Mouse (Mus musculus) midbrain, embryonic 13.5 days (tissue): ENCODE results near the gene Drap1. TPM values are rescaled to one million over a fixed set of nuclear protein-coding genes. Genes with fewer than 3 reads are reported as not detected.

Source experiments
- ATAC-seq: fragments of 200-750 bp; cut with Nextera tagmentation; 2 replicates; pipeline ENCODE4 v1.8.0; 2017; ENCODE audit warnings: mild to moderate bottlenecking, moderate TSS enrichment, moderate library complexity
- H3K27ac ChIP-seq: fragments of 300-500 bp; sonication (generic); 2 replicates; pipeline ENCODE4 v1.5.1; 2015; ENCODE audit warnings: inconsistent platforms, mild to moderate bottlenecking, moderate library complexity
- H3K27me3 ChIP-seq: fragments of 300-500 bp; sonication (generic); 2 replicates; pipeline ENCODE4 v1.6.1; 2015; ENCODE audit warnings: mild to moderate bottlenecking, inconsistent platforms
- H3K36me3 ChIP-seq: fragments of 300-500 bp; sonication (generic); 2 replicates; pipeline ENCODE4 v1.6.1; 2015; ENCODE audit warnings: mild to moderate bottlenecking, inconsistent platforms
- H3K4me1 ChIP-seq: fragments of 300-500 bp; sonication (generic); replicated peaks from 2 replicates; pipeline ENCODE4 v1.6.1; 2015; ENCODE audit warnings: inconsistent platforms
- H3K4me2 ChIP-seq: fragments of 300-500 bp; sonication (generic); replicated peaks from 2 replicates; pipeline ENCODE4 v1.6.1; 2015; ENCODE audit warnings: moderate library complexity, mild to moderate bottlenecking, inconsistent platforms
- H3K4me3 ChIP-seq: fragments of 300-500 bp; sonication (generic); replicated peaks from 2 replicates; pipeline ENCODE4 v1.5.1; 2015; ENCODE audit warnings: mild to moderate bottlenecking, inconsistent platforms
- H3K9ac ChIP-seq: fragments of 300-500 bp; sonication (generic); replicated peaks from 2 replicates; pipeline ENCODE4 v1.6.1; 2015; ENCODE audit warnings: mild to moderate bottlenecking, inconsistent platforms
- H3K9me3 ChIP-seq: fragments of 300-500 bp; sonication (generic); 2 replicates; pipeline ENCODE4 v1.6.1; 2016; ENCODE audit warnings: mild to moderate bottlenecking, inconsistent platforms
- WGBS: fragments of 180-500 bp; shearing (Covaris S2); methylation state at CpG from one replicate; pipeline ENCODE4 v1.1.7; 2015; 5-methylcytosine and 5-hydroxymethylcytosine counted together
- polyA plus RNA-seq: library from polyadenylated mRNA; unstranded; fragments of >200 nt; fragmentation: Nextera tagmentation; extraction: Ambion mirVana; gene quantifications from 2 replicates; pipeline ENCODE4 v1.2.1, GENCODE M21; 2015

Drap1 gene
- polyA plus RNA-seq, 1 experiment from 2014 or later, result 313 TPM

- no peak overlapping the region for H3K27ac ChIP-seq
- H3K9ac ChIP-seq, result no peak overlapping the region
- H3K4me1 ChIP-seq, result peaks cover 19% of the 10 kb centered on the region
- no peak for ATAC-seq
- H3K4me3 ChIP-seq, result no peak overlapping the region
- no peaks in the 10 kb centered on the region for H3K36me3 ChIP-seq
- H3K9me3 ChIP-seq, result no peaks in the 10 kb centered on the region
- 54% methylated on average over 4 of the region's 4 CpGs for WGBS
- no peaks in the 10 kb centered on the region for H3K27me3 ChIP-seq
- no peak overlapping the region for H3K4me2 ChIP-seq
Observed at GRCm38 (mm10) chr19:5392892-5393291, 31.9 kb downstream of the Drap1 start.

GRCm38 (mm10) chr19:5390416-5390815 lies 34.4 kb downstream of the Drap1 start:
- Histone ChIP-seq H3K4me2 (peak overlapping the region; percentile 98), H3K9ac (peak overlapping the region; percentile 67; the same call in 1 of the 2 replicates), H3K36me3 (peaks cover 5% of the 10 kb centered on the region), H3K4me1 (peaks cover 40% of the 10 kb centered on the region), H3K27ac (no peak overlapping the region), H3K27me3 (no peaks in the 10 kb centered on the region), H3K9me3 (no peaks in the 10 kb centered on the region), H3K4me3 (peak overlapping the region; percentile 100; the same call in 1 of the 2 replicates)
- 86% methylated on average over 8 of the region's 8 CpGs for WGBS
- no peak for ATAC-seq

- Histone ChIP-seq H3K27ac (no peak overlapping the region), H3K4me2 (peak overlapping the region; percentile 98), H3K9ac (peak overlapping the region; percentile 67; the same call in 1 of the 2 replicates), H3K27me3 (no peaks in the 10 kb centered on the region), H3K4me1 (peaks cover 41% of the 10 kb centered on the region), H3K36me3 (peaks cover 12% of the 10 kb centered on the region), H3K4me3 (peak overlapping the region; percentile 100), H3K9me3 (no peaks in the 10 kb centered on the region)
- WGBS, result 60% methylated on average over 12 of the region's 12 CpGs
- ATAC-seq, result no peak
Observed at GRCm38 (mm10) chr19:5389647-5390046, 35.1 kb downstream of the Drap1 start.

GRCm38 (mm10) chr19:5388588-5389242 lies 36.1 kb downstream of the Drap1 start, which contains the start of gene Sart1:
TSS of gene Sart1 (minus strand) at chr19:5388703.
- peaks cover 22% of the 10 kb centered on the region for H3K36me3 ChIP-seq
- WGBS, result 2% methylated on average over 43 of the region's 43 CpGs
- H3K27ac ChIP-seq, result peak within 1 kb of the TSS; percentile 85
- H3K4me2 ChIP-seq, result peak within 1 kb of the TSS; percentile 98
- peaks cover 41% of the 10 kb centered on the region for H3K4me1 ChIP-seq
- H3K9me3 ChIP-seq, result no peaks in the 10 kb centered on the region
- H3K4me3 ChIP-seq, result peak within 1 kb of the TSS; percentile 100
- ATAC-seq, result peak; percentile 96
- peak within 1 kb of the TSS; percentile 95 for H3K9ac ChIP-seq
- no peaks in the 10 kb centered on the region for H3K27me3 ChIP-seq

DNA sequence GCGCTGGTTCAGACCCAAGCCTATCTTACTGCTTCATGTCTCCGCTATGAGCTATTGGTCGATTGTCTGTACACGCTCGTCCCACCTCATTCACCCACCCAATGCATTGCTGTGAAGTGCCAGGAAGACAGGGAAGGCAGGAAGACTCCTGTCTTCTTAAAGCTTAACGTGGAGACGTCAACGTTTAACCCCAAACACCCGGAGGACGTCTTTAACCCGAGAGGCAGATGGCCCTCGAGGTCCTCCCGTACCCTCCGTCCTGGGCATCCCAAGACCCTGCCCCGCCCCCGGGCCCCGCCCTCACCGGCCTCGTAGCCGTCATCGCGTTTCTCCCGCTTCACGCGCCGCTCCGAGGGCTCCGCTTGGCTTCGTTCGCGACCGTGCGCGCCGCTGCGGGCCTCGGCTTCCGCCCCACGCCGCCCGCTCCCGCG lies 36.8 kb downstream of the Drap1 start:
- peak; percentile 55; the same call in 1 of the 2 replicates for ATAC-seq
- H3K27ac ChIP-seq, result peak overlapping the region; percentile 85
- H3K4me2 ChIP-seq, result peak overlapping the region; percentile 98
- H3K27me3 ChIP-seq, result no peaks in the 10 kb centered on the region
- WGBS, result under 1% methylated on average over 43 of the region's 43 CpGs
- peak overlapping the region; percentile 100 for H3K4me3 ChIP-seq
- H3K9ac ChIP-seq, result peak overlapping the region; percentile 95
- H3K4me1 ChIP-seq, result peaks cover 41% of the 10 kb centered on the region
- H3K36me3 ChIP-seq, result peaks cover 29% of the 10 kb centered on the region
- H3K9me3 ChIP-seq, result no peaks in the 10 kb centered on the region

- ATAC-seq, result no peak
- peaks cover 62% of the 10 kb centered on the region for H3K36me3 ChIP-seq
- WGBS, result 95% methylated on average over 8 of the region's 8 CpGs
Observed at GRCm38 (mm10) chr19:5384715-5385114, 40.1 kb downstream of the Drap1 start.

GRCm38 (mm10) chr19:5383326-5383725 lies 41.5 kb downstream of the Drap1 start:
- Histone ChIP-seq H3K9me3 (no peaks in the 10 kb centered on the region), H3K4me2 (no peak overlapping the region), H3K27ac (no peak overlapping the region), H3K27me3 (no peaks in the 10 kb centered on the region), H3K4me3 (no peak overlapping the region), H3K36me3 (peaks cover 76% of the 10 kb centered on the region), H3K9ac (no peak overlapping the region), H3K4me1 (peaks cover 22% of the 10 kb centered on the region)
- WGBS, result 93% methylated on average over 12 of the region's 12 CpGs
- ATAC-seq, result no peak

More at GRCm38 (mm10) chr19:5384715-5385114, 40.1 kb downstream of the Drap1 start:
- Histone ChIP-seq H3K27me3 (no peaks in the 10 kb centered on the region), H3K4me1 (peaks cover 29% of the 10 kb centered on the region), H3K9ac (no peak overlapping the region), H3K4me3 (no peak overlapping the region), H3K27ac (no peak overlapping the region), H3K4me2 (no peak overlapping the region), H3K9me3 (no peaks in the 10 kb centered on the region)

GRCm38 (mm10) chr19:5377446-5377845 lies 47.3 kb downstream of the Drap1 start:
- 92% methylated on average over 1 of the region's 1 CpGs for WGBS
- ATAC-seq, result no peak
- no peak overlapping the region for H3K27ac ChIP-seq
- H3K4me3 ChIP-seq, result no peak overlapping the region
- no peaks in the 10 kb centered on the region for H3K4me1 ChIP-seq
- no peak overlapping the region for H3K9ac ChIP-seq
- no peaks in the 10 kb centered on the region for H3K9me3 ChIP-seq
- H3K36me3 ChIP-seq, result peaks cover 83% of the 10 kb centered on the region
- no peak overlapping the region for H3K4me2 ChIP-seq
- H3K27me3 ChIP-seq, result no peaks in the 10 kb centered on the region

DNA sequence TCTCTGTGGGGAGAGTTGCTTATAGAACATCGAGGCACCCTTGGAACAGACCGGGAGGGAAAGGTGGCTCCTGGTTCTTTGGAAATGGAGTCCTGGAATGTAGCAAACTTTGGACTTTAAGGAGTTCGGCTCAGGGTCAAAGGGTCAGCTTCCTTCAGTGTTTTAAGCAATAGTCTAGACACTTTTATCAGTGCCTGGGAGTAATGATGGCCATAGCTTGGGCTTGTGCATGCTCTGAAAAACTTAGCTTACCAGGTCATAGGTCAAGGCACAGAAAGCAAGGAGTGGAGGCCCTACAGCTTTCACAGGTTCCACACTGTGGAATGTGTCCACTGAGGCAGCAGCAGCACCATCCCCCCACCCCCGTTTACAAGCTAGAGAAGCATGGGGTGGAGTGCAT lies 50.0 kb downstream of the Drap1 start:
- H3K27ac ChIP-seq, result no peak overlapping the region
- no peak overlapping the region for H3K9ac ChIP-seq
- H3K4me2 ChIP-seq, result no peak overlapping the region
- peaks cover 80% of the 10 kb centered on the region for H3K36me3 ChIP-seq
- 82% methylated on average over 4 of the region's 4 CpGs for WGBS
- H3K27me3 ChIP-seq, result no peaks in the 10 kb centered on the region
- no peak overlapping the region for H3K4me3 ChIP-seq
- ATAC-seq, result no peak
- no peaks in the 10 kb centered on the region for H3K4me1 ChIP-seq
- no peaks in the 10 kb centered on the region for H3K9me3 ChIP-seq

DNA sequence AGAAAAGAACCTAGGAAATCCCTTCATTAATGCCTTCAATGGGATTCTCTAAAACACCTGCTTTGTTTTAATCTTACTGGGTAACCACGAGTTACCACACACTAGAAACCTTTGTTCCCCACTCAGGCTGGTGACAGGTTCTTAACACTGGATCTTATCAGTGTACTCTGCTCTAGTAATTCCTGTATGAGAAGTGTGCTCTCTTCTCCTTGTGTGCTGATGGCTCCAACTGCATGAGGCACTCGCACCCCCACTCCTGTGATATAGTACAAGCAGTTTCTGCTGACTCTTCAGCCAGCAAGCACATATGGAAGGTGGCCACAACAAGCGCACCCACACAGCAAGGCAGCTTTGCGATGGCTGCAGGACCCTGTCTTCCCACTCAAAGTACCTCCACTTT lies 50.6 kb downstream of the Drap1 start:
- Histone ChIP-seq H3K4me1 (no peaks in the 10 kb centered on the region), H3K4me3 (no peak overlapping the region), H3K4me2 (no peak overlapping the region), H3K36me3 (peaks cover 80% of the 10 kb centered on the region), H3K27me3 (no peaks in the 10 kb centered on the region), H3K9me3 (no peaks in the 10 kb centered on the region), H3K27ac (no peak overlapping the region), H3K9ac (no peak overlapping the region)
- WGBS, result 82% methylated on average over 4 of the region's 4 CpGs
- ATAC-seq, result no peak
